Mouse (Mus musculus) megakaryocyte progenitor cell, adult 5-6 weeks (primary cell): ENCODE data around the gene Peli2. TPM values are rescaled to one million over a fixed set of nuclear protein-coding genes. Genes with fewer than 3 reads are reported as not detected.

Source experiments
- ATAC-seq: replicated peaks from 2 replicates; pipeline ENCODE4 v1.8.0; 2016; ENCODE audit warnings: mild to moderate bottlenecking, moderate TSS enrichment, inconsistent platforms; ENCODE audit not compliant: poor library complexity
- total RNA-seq, 2 experiments: library from RNA; stranded (forward) in 1 of 2; stranded (reverse) in 1 of 2; fragments of 157-497, 149-512 nt in 1 of 2; fragments of 200-1000 nt in 1 of 2; gene quantifications; 2 replicates each; pipeline versions ENCODE4 v1.2.3 to v1.2.4; 2015 to 2017

Gene Peli2
- total RNA-seq, 2 experiments from 2014 or later: 4.7 to 9.0 TPM

DNA sequence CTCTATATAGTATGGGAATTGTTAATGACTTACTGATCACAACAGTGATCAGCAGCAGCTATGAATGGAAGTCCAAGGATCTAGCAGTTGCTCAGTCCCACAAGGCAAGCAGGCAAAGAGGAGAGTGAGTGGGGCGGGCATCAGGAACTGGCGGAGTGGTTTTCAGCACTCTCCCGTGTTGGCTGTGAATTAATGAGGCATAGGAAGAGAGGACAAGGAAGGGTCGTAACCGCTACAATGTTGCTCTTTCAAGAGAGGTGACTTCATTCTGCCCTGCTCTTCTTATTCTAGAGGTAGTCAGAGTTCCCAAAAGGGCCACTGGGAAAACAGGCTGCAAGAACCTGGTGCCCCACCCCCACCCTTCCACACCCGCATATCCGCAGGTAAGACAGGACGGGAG is 90.9 kb downstream of the Peli2 start:
- ATAC-seq: no peak

DNA sequence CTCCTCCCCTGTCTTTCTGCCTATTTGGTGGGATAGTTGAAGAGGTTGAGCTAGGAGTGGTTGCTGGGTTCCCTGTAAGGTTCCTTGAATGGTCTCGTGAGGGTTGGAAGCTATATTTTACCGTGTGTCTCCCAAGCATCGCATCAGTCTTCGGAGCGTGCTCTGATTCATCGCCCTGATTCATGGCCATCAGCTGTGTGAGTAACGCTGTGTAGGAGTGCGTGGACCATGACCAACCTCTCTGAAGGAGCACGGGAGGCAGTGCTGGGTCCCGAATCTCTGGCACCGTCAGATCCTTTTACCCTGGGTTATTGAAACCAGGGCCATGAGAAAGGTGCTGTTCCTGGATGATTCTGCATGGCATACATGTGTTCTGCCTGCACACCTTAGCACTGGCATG is 92.2 kb downstream of the Peli2 start:
- ATAC-seq: no peak

DNA sequence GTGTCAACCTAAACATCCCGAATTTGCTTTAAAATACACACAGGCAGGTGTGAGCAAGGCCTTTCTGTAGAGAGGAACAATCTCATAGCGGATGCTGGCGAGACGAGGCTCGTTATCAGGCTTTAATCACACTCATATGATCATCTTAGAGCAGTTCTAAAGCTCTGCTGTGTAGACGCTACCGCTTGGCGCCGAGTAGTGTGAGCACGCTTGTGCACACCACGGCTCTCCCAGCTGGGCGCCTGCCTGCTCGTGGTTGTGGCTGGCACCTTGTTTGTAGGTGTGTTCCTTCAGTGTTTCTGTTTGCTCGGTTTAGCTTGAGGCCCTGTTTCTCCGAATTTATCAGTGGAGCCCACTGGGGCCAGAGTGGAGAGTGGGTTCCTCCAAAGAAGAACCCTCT is 93.0 kb downstream of the Peli2 start:
- no peak for ATAC-seq

DNA sequence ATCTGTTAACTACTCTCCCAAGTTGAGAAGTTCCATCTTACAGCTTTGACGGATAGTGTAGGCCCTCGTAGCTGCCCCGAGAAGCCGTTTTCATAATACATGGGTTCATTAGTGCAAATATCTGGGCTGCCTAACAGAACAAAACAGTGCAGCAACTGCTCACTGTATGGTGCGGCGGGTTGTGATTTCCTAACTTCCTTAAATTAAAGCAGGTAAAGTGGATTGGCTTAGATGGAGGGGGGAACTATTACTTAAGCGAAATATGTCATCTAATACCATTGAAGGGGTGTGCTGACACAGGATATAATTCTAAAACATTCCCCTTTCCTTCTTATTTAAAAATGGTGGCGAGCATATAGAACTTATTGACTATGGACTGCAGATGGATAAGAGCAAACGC is 101.4 kb downstream of the Peli2 start:
- ATAC-seq: peak; percentile 39

GRCm38 (mm10) chr14:48222684-48223083 is 102.1 kb downstream of the Peli2 start:
- ATAC-seq: no peak

DNA sequence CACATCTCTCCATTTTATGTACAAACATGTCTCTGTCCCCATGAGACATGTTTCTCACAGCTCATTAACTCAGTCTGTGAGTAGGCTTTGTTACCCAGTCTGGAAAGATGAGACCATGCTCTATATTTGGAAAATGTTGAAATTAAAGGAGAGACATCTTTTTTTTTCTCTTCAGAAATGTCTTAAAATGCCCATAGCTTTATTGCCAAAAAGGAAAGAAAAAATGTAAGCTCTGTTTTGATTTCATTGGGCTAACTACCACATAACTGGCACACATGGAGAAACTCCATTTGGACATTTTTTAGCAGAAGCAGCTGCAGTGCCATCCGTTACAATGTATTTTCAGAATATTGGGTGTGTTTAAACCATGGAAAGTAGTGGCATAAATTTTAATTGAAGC is 103.6 kb downstream of the Peli2 start:
- ATAC-seq: no peak

DNA sequence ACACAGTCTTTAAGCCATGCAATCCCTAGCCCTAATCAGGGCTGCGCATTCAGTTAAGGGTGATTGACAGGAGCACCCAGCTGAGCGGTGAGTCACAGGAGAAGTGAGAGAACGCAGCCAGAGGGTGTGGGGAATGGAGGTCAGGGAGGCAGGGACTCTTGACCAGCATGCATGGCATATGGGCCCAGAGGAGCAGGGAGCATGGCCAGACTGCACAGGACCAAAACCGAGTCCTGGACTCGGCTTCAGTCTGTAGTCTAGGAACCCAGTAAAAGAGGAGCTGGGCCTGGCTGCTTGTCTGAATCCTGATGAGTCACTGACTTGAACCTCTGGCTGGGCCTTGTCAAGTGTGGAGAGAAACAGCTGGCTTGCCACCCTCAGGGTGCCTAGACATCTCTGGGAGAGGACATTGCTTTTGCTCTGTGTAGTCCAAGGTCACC is 104.3 kb downstream of the Peli2 start:
- 0 out of 2 replicates have a peak, but pooled peaks have one; percentile 14 for ATAC-seq

GRCm38 (mm10) chr14:48225810-48226446 is 105.3 kb downstream of the Peli2 start:
- ATAC-seq: peak; percentile 23; the same call in 1 of the 2 replicates

DNA sequence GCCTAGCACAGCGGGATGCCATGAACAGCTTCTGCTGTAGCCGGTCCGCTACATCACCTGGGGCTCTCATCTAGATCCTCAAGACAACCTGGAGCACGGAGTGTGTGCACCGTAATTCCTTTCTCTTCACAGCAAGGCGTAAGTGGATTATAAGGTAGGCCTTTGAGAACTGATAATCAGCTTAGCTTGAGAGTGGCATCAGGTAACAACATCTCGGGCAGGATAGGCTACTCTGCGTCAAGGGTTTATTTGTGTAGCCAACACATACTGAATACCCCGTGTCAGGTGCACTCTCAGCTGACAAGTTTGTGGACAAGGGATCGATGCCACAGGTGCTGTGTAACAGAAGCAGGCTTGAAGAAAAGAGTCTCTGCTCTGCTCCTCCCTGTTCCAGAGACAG is 106.1 kb downstream of the Peli2 start:
- ATAC-seq: no peak

GRCm38 (mm10) chr14:48234785-48235519 is 114.3 kb downstream of the Peli2 start:
- no peak for ATAC-seq

DNA sequence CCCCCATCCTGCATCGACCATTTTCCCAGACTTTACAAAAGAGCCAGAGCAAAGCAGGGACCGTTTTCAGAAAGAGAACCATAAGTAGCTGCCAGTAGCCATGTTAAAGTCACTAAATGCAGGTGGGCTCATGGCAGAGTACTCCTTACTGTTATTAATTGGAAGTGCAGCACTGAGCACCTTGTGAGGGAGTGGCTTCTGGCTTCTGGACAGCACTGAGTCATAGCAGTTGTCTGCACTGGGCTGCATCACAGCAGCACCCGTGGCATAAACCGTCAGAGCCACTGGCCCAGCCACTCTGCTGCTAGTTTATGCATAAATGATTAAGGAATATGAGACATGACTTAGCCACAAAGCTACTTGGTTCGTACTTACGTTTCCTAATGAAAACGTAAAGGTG is 120.7 kb downstream of the Peli2 start:
- ATAC-seq: no peak

DNA sequence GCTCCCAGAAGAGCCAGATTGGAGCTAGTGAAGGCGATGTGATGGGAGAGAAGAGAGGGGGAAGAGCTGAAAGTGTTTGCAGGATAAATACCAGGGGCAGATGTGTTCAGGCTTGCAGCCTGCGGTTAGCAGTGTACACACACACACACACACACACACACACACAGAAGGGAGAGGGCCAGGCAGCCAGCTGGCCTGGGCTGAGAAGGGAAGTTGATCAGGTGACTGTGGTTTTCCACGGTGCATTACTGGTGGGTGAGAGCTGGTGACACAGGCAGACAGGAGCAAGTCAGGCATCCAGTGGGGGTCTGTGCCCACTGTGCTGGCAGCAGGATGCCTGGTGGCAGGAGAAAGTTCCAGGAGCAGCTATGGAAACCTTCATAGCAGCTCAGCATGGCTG is 125.6 kb downstream of the Peli2 start:
- ATAC-seq: peak; percentile 100

DNA sequence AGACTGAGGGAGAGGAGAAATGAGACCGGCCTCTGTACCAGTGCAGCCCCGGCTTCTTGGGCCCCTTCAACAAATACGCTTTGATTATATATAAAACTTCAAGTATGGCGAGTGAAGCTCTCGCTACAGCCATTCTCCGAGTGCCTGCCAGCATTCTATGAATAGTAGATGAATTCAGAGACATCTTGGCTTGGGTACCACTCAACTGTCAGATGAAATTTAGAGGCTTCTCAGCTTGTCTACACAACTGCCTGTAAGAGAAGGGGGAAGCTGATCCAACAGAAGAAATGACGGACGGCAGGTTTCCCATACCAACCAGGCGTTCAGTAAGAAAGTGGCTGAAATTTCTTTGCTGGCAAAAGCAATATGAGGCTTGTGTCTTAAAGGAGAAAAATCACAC is 126.3 kb downstream of the Peli2 start:
- ATAC-seq: no peak

- ATAC-seq: no peak
These were observed 128.8 kb downstream of the Peli2 start for GRCm38 (mm10) chr14:48249459-48249858.

- ATAC-seq: no peak
These were observed 129.3 kb downstream of the Peli2 start for GRCm38 (mm10) chr14:48249909-48250308.

- ATAC-seq: peak; percentile 57
These were observed 130.9 kb downstream of the Peli2 start for GRCm38 (mm10) chr14:48251381-48251979.

- ATAC-seq: peak; percentile 41
These were observed 132.6 kb downstream of the Peli2 start for GRCm38 (mm10) chr14:48253183-48253582.

- ATAC-seq: no peak
These were observed 134.1 kb downstream of the Peli2 start for GRCm38 (mm10) chr14:48254696-48255095.

- ATAC-seq: no peak
These were observed 134.7 kb downstream of the Peli2 start for GRCm38 (mm10) chr14:48255290-48255689.

DNA sequence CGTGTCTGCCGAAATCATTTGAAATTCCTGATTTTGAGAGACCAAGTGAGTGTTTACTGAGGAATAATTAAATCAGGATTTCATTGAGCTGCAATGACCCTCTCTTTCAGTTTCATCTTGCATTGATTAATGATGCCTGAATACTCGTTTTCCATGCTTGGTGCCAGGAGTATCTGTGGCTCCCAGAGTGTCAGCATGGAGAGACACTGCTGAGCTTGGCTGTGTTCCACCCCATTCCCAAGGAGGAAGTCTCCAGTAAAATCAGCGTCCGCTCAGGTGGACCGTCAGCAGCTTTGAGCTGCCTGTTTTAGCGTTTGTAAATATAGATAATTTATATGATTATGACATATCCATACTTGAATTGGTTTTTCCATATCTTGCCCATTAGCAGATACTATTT is 137.1 kb downstream of the Peli2 start:
- ATAC-seq: no peak

DNA sequence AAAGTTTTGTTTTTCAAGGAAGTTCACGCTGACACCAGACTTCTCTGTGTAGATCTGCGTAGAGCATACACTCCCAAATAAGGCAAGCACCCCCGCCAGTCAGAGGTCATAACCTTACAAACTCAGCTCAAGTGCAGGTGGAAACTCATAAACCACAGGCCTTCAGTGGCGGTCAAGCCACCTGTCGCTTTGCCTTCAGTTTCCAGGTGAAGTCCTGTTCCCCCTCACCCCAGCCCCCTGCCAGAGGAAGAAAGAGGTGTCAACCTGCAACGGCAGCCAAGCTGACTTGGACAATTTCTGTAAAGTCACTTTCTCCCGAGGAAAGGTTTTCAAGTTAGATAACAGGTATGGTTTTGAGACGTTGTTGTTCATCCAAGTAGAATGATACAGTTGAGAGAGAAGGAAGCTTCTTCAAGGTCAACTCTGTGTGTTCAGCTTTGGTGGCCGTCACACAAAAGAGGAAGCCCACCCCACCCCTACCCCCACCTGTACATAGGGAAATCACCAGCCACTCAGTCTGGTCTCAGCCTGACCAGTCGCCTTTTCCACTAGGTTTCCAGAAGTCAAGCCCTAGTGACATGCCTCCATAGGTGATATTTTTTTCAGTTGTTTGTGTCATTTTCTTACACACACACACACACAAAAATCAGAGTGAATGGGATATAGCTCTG is 138.2 kb downstream of the Peli2 start:
- ATAC-seq: no peak

DNA sequence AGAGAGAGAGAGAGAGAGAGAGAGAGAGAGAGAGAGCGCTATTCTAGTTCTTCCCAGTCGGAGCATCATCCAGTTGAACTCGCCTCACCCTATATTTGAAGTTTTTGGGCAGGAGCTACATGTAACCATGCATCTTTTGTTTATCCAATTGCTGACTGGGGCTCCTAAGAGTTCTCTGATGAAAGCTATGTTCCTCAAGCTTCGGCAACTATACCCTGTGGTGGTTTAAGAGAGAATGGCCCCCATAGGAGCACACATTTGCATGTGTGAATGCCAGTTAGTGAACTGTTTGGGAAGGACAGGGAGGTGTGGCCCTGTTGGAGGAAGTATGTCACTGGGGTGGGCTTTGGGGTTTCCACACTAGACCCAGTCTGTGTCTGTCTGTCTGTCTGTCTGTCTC is 142.5 kb downstream of the Peli2 start:
- no peak for ATAC-seq
